Mouse (Mus musculus): ENCODE measurements around the gene Gm42906.

DNA sequence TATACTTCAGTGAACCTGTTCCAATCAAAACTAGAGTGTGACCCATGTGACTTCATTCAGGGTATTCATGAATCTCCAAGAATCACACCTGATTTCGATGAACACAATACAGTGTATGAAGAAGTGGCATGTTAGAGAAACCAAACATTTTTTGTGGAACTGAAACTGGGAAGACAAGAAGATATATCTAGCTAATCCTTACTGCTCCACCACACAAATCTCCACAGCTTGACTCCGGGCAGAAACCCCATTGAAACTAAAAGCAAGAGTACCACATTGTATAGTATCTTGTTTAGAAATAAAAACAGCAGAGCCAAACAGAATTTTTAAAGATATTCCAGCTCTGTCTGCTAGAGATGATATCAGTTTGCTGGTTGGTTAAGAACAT is 27.4 kb downstream of the Gm42906 start:
- no peak for TF ChIP-seq POLR2A (IDR thresholded peaks at IDR 0.05; ENCODE audit: borderline replicate concordance, extremely low read depth, insufficient read depth, insufficient read length, poor library complexity, severe bottlenecking)
- TF ChIP-seq CTCF (IDR thresholded peaks at IDR 0.05; ENCODE audit: borderline replicate concordance, extremely low read depth, insufficient read depth, insufficient read length): no peak

Measured in brain, embryonic 14.5 days (tissue).